Mouse (Mus musculus): ENCODE results near the gene Man1c1. TPM values are rescaled to one million over a fixed set of nuclear protein-coding genes. Genes with fewer than 3 reads are reported as not detected.

Gene Man1c1
- total and polyA plus RNA-seq, 3 experiments = 0.04 to 0.44 (median 0.20) TPM

GRCm38 (mm10) chr4:134615929-134616625 is 88.0 kb downstream of the Man1c1 start:
- H3K4me2 ChIP-seq (ENCODE audit: insufficient read depth, low read depth, poor library complexity, severe bottlenecking) = no peak overlapping the region
- no peak overlapping the region for H3K27ac ChIP-seq (ENCODE audit: insufficient read depth, low read depth)
- in situ Hi-C loops (cut with MboI; ENCODE audit: low pct_ligation_motif_present, low pct_unique_long_range_greater_than_20kb, low sequenced_read_pairs) = no loop called here
- dilution Hi-C loops (cut with MboI; ENCODE audit: extremely low pct_ligation_motif_present, extremely low pct_unique_long_range_greater_than_20kb, low sequenced_read_pairs) = no loop called here
- H3K36me3 ChIP-seq (replicated peaks in 1 of 2; ENCODE audit: control insufficient read depth in 1 of 2, insufficient read depth in 1 of 2, low read length in 1 of 2) = no peaks in the 10 kb centered on the region
- peaks cover 6 to 41% of the 10 kb centered on the region in 2 experiments; a peak in 3 of 4 replicates for H3K4me1 ChIP-seq (ENCODE audit: control insufficient read depth in 1 of 2, insufficient read depth in 2 of 2)
- no peak for DNase-seq (ENCODE audit: extremely low read depth)
- no peak overlapping the region for H3K9ac ChIP-seq (ENCODE audit: insufficient read depth, low read depth)
- TF ChIP-seq EP300 (IDR thresholded peaks at IDR 0.05; ENCODE audit: low read length) = no peak
- no peak for TF ChIP-seq CHD2 (IDR thresholded peaks at IDR 0.05; ENCODE audit: low read length)
- H3K79me2 ChIP-seq (replicated peaks; ENCODE audit: control insufficient read depth, extremely low read depth, insufficient read depth, poor library complexity, severe bottlenecking) = no peaks in the 10 kb centered on the region
- no peaks in the 10 kb centered on the region for H3K27me3 ChIP-seq (replicated peaks)
- peaks cover 6% of the 10 kb centered on the region for H3K9me3 ChIP-seq (replicated peaks; ENCODE audit: low read length)
- H3K4me3 ChIP-seq (replicated peaks in 1 of 3; ENCODE audit: low read depth in 2 of 3, low read length in 2 of 3, poor library complexity in 1 of 3) = no peak overlapping the region

DNA sequence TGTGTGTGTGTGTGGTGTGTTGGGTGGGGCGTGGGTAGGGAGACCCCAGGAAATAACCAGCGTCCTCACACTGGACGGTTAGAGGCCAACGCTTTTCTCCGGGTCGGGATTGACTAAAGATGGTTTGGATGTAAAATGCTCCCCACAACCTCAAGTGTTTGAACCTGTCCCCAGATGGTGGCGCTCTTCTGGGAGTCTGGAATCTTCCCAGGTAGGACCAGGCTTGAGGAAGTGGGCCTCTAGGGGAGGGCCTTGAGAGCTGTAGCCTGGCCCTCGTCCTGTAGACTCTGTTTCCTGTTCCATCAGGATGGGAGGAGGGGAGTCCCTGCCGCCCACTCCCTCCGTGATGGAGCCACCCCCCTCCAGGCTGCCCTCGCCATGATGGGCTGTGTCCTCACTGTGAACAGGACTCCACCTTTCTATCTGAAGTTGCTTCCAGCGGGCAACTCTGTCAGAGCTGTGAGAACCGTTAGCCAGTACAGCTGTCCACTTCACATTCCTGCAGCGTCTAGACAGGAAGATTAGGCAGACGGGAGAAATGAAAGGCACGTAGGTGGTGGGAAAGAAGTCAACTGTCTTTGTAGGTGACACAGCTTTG is 91.9 kb downstream of the Man1c1 start:
- no peak overlapping the region for H3K9ac ChIP-seq (ENCODE audit: insufficient read depth, low read depth)
- H3K4me1 ChIP-seq (ENCODE audit: control insufficient read depth in 1 of 2, insufficient read depth in 2 of 2) = peaks cover 4 to 13% of the 10 kb centered on the region in 2 experiments; a peak in 2 of 4 replicates
- H3K27ac ChIP-seq (ENCODE audit: insufficient read depth, low read depth) = no peak overlapping the region
- no peaks in the 10 kb centered on the region for H3K27me3 ChIP-seq (replicated peaks)
- H3K4me2 ChIP-seq (ENCODE audit: insufficient read depth, low read depth, poor library complexity, severe bottlenecking) = no peak overlapping the region
- H3K4me3 ChIP-seq (replicated peaks in 1 of 3; ENCODE audit: low read depth in 2 of 3, low read length in 2 of 3, poor library complexity in 1 of 3) = no peak overlapping the region
- dilution Hi-C loops (cut with MboI; ENCODE audit: extremely low pct_ligation_motif_present, extremely low pct_unique_long_range_greater_than_20kb, low sequenced_read_pairs) = no loop called here
- DNase-seq (ENCODE audit: extremely low read depth) = no peak
- in situ Hi-C loops (cut with MboI; ENCODE audit: low pct_ligation_motif_present, low pct_unique_long_range_greater_than_20kb, low sequenced_read_pairs) = no loop called here
- no peak for TF ChIP-seq CTCF (conservative IDR thresholded peaks at IDR 0.05 in 1 of 2, IDR thresholded peaks at IDR 0.05 in 1 of 2; ENCODE audit: low read depth in 2 of 2, low read length in 2 of 2)
- TF ChIP-seq MXI1 (IDR thresholded peaks at IDR 0.05; ENCODE audit: low read depth, low read length) = no peak
- no peak for TF ChIP-seq MAZ (IDR thresholded peaks at IDR 0.05; ENCODE audit: low read depth, low read length)
- TF ChIP-seq RCOR1 (conservative IDR thresholded peaks at IDR 0.05; ENCODE audit: low read depth, low read length) = no peak
- TF ChIP-seq GABPA (IDR thresholded peaks at IDR 0.05; ENCODE audit: insufficient replicate concordance, low read depth, low read length) = no peak
- no peak for TF ChIP-seq MAX (IDR thresholded peaks at IDR 0.05; ENCODE audit: low read length)
- TF ChIP-seq SIN3A (IDR thresholded peaks at IDR 0.05; ENCODE audit: low read length) = no peak
- no peak for TF ChIP-seq E2F4 (IDR thresholded peaks at IDR 0.05; ENCODE audit: insufficient replicate concordance, low read depth, low read length)
- no peak for TF ChIP-seq NELFE (IDR thresholded peaks at IDR 0.05; ENCODE audit: low read depth, low read length)
- no peak for TF ChIP-seq ETS1 (conservative IDR thresholded peaks at IDR 0.05; ENCODE audit: low read depth, low read length)
- no peak for TF ChIP-seq POLR2AphosphoS2 (IDR thresholded peaks at IDR 0.05; ENCODE audit: low read depth, low read length)
- TF ChIP-seq ZMIZ1 (IDR thresholded peaks at IDR 0.05; ENCODE audit: low read depth, low read length) = no peak
- TF ChIP-seq CHD2 (IDR thresholded peaks at IDR 0.05; ENCODE audit: low read length) = no peak
- no peaks in the 10 kb centered on the region for H3K36me3 ChIP-seq (replicated peaks in 1 of 2; ENCODE audit: control insufficient read depth in 1 of 2, insufficient read depth in 1 of 2, low read length in 1 of 2)
- no peaks in the 10 kb centered on the region for H3K79me2 ChIP-seq (replicated peaks; ENCODE audit: control insufficient read depth, extremely low read depth, insufficient read depth, poor library complexity, severe bottlenecking)
- no peaks in the 10 kb centered on the region for H3K9me3 ChIP-seq (replicated peaks; ENCODE audit: low read length)
